Mouse (Mus musculus) mouse trophoblast stem cell (cell line): ENCODE measurements around the gene Ifitm3.

ENCODE experiments used
- in situ Hi-C, 2 experiments: fragments of 300-500 bp; cut with MseI, MboI; formaldehyde crosslinking; loops; 2 replicates in 1 of 2; 3 replicates in 1 of 2; pipeline ENCODE4 v1.15.1; 2025

Ifitm3 gene

DNA sequence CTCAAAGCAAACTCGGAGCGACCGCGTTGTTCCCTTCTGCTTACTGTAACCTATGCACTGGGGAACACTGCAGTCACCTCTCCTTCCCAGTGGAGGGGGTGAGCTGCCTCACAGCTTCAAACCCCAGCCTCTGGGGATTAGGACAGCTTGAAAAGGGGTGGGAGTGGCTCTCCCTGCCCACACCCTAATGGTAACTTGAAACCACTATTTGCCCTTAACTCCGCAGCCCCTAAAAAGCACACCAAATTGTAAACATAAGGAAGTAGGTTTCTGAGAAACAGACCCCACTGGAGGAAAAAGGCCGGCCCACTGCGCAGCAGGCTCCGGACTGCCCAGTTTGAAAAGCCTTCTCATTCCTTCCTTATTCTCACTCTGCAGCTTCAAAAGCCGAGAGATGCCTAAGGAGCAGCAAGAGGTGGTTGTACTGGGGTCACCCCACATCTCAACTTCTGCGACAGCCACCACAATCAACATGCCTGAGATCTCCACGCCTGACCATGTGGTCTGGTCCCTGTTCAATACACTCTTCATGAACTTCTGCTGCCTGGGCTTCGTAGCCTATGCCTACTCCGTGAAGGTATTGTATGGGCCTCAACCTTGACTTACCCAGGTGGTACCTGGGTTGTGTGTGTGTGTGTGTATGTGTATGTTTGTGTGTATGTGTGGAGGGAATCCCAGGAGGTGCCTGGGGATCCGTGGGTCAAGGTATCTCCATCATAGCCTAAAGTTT is 42.5 kb downstream of the Ifitm3 start:
- in situ Hi-C loops, result no loop called here

DNA sequence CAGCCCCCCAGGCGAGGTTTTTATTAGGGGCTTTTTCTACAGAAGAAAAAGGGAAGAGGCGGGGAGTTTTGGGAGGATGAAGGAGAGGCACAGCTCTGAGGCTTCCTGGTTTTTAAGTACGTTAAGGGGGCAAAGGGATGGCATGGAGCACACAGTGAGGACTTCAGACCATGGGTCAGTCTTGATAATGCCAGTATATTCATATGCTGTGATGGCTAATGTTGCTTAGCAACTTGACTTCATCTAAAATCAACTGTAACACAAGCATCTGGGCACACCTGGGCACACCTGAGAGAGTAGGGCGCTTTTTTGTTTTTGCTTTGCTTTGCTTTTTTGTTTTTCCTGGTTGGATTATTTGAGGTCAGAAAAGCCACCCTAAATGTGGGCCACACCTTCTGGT is 43.6 kb downstream of the Ifitm3 start, which contains the start of gene Ifitm1:
Ifitm1 (plus strand) TSS at position 301 of the 400 bp plus-strand sequence.
- in situ Hi-C loops, result no loop called here

DNA sequence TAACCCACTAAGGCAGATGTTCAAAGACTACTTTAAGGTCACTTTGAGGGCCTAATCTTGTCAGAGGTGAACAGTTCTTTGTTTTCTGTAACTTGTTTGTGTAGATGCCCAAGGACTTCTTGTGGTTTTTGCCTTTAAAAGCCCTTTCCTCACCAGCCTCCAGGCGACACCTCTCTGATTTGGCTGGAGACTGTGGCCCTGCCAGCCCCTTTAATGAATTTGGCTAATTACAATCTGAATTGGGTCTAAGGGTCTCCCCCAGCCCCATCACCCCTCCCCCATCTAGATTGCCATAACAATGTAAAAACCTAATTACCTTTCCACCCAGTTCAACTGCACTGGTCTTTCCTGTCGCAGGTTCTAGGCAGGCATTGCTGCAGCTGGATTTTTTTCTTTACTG is 47.8 kb downstream of the Ifitm3 start:
- in situ Hi-C loops, result no loop called here

DNA sequence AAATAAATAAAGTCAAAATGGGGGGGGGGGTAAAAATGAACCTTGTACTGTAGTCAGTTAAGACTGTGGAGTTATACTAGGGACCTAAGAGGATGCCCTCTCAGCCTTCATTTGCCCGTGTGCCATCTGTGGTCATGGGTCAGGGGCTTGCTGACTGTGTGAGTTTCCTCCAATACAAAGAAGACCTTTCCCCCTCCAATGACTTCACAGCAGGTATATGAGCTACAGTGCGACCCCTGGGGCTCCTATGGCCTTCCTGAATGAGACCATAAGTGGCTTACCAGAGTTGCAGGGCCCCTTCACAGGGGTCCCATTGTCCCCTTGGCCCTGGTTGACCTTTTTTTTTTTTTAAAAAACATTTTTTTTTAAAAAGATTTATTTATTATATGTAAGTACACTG is 49.2 kb downstream of the Ifitm3 start:
- in situ Hi-C loops, result no loop called here

DNA sequence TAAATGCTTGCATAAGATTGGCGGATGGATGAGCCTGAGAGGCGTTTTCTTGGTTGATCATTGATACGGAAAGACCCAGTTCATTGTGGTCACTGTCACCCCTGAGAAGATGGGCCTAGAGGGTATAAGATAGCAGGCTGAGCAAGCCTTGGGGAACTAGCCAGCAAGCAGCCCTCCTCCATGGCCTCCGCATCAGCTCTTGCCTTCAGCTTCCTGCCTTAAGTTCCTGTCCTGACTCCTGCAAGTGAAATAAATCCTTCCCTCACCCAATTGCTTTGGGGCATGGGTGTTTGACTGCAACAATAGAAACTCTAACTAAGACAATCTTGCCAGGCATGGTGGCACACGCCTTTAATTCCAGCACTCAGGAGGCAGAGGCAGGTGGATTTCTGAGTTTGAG is 50.5 kb downstream of the Ifitm3 start:
- in situ Hi-C loops, result no loop called here
